Mouse (Mus musculus) stomach, embryonic 14.5 days (tissue): ENCODE data around the gene Defb18. TPM values are rescaled to one million over a fixed set of nuclear protein-coding genes. Genes with fewer than 3 reads are reported as not detected.
"Not testable (repeated sequence)": the region's sequence is repeated elsewhere in the genome, so short reads cannot be mapped to it uniquely, and the experiment has no call there.

Source experiments
- ATAC-seq: fragments of 200-750 bp; cut with Nextera tagmentation; 2 replicates; pipeline ENCODE4 v1.8.0; 2017; ENCODE audit warnings: low read depth, moderate TSS enrichment; ENCODE audit not compliant: insufficient number of reproducible peaks, insufficient read depth, low FRiP score
- H3K27ac ChIP-seq: fragments of 300-500 bp; sonication (generic); 2 replicates; pipeline ENCODE4 v1.5.1; 2014; ENCODE audit warnings: mild to moderate bottlenecking, low read length, moderate library complexity, mixed read lengths
- H3K27me3 ChIP-seq: fragments of 300-500 bp; sonication (generic); 2 replicates; pipeline ENCODE4 v1.6.1; 2014; ENCODE audit warnings: low read length, control low read depth, mixed read lengths; ENCODE audit not compliant: control insufficient read depth, insufficient read depth
- H3K36me3 ChIP-seq: fragments of 300-500 bp; sonication (generic); 2 replicates; pipeline ENCODE4 v1.6.1; 2014; ENCODE audit warnings: mild to moderate bottlenecking, control low read depth, low read length, moderate library complexity, mixed read lengths; ENCODE audit not compliant: control insufficient read depth, insufficient read depth
- H3K4me1 ChIP-seq: fragments of 300-500 bp; sonication (generic); 2 replicates; pipeline ENCODE4 v1.6.1; 2014; ENCODE audit warnings: low read length, control low read depth, mixed read lengths; ENCODE audit not compliant: control insufficient read depth, insufficient read depth
- H3K4me2 ChIP-seq: fragments of 300-500 bp; sonication (generic); replicated peaks from 2 replicates; pipeline ENCODE4 v1.6.1; 2014; ENCODE audit warnings: low read depth, low read length, control low read depth
- H3K4me3 ChIP-seq: fragments of 300-500 bp; sonication (generic); 2 replicates; pipeline ENCODE4 v1.5.1; 2014; ENCODE audit warnings: low read depth, low read length, control low read depth
- H3K9ac ChIP-seq: fragments of 300-500 bp; sonication (generic); replicated peaks from 2 replicates; pipeline ENCODE4 v1.6.1; 2014; ENCODE audit warnings: low read depth, mild to moderate bottlenecking, control low read depth, low read length, moderate library complexity, mixed read lengths
- H3K9me3 ChIP-seq: fragments of 300-500 bp; sonication (generic); 2 replicates; pipeline ENCODE4 v1.6.1; 2016; ENCODE audit warnings: low read depth, low read length, control low read depth; ENCODE audit not compliant: control insufficient read depth
- WGBS: fragments of 180-500 bp; shearing (Covaris S2); extraction: QIAGEN DNeasy Blood & Tissue Kit; methylation state at CpG from one replicate; pipeline ENCODE4 v1.1.7; 2014; 5-methylcytosine and 5-hydroxymethylcytosine counted together
- polyA plus RNA-seq: library from polyadenylated mRNA; unstranded; fragments of >200 nt; fragmentation: Nextera tagmentation; extraction: Ambion mirVana; gene quantifications from 2 replicates; pipeline ENCODE4 v1.2.1, GENCODE M21; 2014

Defb18 gene
- not detected in 2 replicates for polyA plus RNA-seq

DNA sequence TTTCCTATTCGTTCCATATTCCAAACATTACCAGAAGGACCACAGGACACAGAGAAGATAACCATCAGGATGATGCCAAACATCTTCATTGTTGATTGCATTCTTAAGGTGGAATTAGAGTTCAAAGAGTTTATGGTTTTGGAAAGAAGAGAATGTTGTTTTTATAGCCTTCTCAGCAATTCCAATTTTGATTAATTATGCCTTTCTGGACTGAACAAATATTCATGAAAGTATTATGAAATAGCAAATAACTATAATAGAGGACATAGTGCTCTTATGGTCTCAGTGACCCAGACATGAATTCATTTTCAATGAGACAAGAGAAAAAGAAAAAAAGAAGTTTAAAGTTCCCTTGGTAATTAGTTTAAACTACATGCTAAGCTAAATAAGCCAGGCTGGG is at the start of gene Defb18:
Defb18 (minus strand) TSS at position 101 of the 400 bp plus-strand sequence.
- Histone ChIP-seq H3K4me3 (no peak within 1 kb of the TSS), H3K27ac (no peak within 1 kb of the TSS), H3K9me3 (no peaks in the 10 kb centered on the region), H3K36me3 (no peaks in the 10 kb centered on the region), H3K27me3 (no peaks in the 10 kb centered on the region), H3K9ac (no peak within 1 kb of the TSS), H3K4me2 (no peak within 1 kb of the TSS), H3K4me1 (no peaks in the 10 kb centered on the region)
- no peak for ATAC-seq
- WGBS: 71% methylated on average over 1 of the region's 1 CpGs

DNA sequence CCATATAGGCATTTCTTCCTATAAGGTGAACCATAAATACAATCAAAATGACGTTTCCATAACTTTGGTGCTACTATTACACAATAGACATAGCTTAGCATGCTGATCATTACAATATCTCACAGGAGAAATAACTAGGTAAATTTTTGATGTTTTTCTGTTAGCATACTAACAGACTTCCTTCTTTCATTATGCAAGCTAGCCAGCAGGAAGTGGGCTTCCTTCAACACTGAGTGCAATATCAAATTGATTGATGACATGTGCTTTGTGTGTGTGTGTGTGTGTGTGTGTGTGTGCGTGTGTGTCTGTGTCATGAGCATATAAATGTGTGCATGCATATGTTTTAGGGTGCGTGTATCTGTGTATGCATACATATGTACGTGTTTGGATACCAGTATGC is 33.9 kb upstream of the Defb18 start:
- Histone ChIP-seq H3K4me1 (no peaks in the 10 kb centered on the region), H3K36me3 (no peaks in the 10 kb centered on the region), H3K4me2 (no peak overlapping the region), H3K27me3 (no peaks in the 10 kb centered on the region), H3K9me3 (no peaks in the 10 kb centered on the region), H3K4me3 (no peak overlapping the region), H3K9ac (no peak overlapping the region), H3K27ac (no peak overlapping the region)
- no peak for ATAC-seq
- 80% methylated on average over 4 of the region's 4 CpGs for WGBS

DNA sequence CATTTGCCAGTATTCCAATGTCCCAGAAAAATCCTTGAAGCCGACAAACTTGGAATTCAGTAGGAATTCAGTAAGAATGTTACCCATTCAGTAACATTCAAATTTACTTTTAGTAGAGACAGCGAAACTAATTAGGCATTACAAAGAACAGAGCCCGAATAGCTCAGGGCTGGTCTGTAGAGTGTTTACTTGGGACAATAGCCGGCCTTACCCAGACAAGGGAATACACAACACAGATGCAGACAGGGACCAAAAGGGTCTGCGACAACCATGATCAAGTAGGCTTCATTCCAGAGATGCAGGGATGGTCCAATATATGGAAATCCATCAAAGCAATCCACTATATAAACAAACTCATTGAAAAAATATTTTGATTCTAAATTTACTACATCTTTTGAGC is 31.6 kb upstream of the Defb18 start:
- no peaks in the 10 kb centered on the region for H3K9me3 ChIP-seq
- no peak overlapping the region for H3K27ac ChIP-seq
- H3K4me3 ChIP-seq: no peak overlapping the region
- no peak overlapping the region for H3K9ac ChIP-seq
- H3K4me1 ChIP-seq: no peaks in the 10 kb centered on the region
- WGBS: 77% methylated on average over 5 of the region's 5 CpGs
- no peaks in the 10 kb centered on the region for H3K36me3 ChIP-seq
- H3K27me3 ChIP-seq: no peaks in the 10 kb centered on the region
- no peak overlapping the region for H3K4me2 ChIP-seq
- ATAC-seq: no peak

DNA sequence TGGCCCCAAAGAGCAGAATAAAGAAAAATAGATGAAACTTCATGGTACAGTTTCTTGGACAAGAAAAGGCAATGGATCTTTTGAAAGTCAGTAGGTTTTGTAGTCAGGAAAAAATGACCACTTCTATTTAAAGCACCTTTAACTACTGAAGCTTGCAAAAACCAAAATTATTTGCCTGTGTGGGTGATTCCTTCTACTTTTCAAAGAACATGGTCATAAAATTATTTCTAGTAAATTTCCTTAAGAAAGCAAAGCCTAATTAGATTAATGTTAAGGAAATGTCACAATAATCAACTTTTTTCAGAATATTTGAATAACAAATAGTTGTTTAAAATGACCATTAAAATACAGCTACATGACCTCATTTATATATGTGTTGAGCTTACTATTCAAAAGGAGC is 27.8 kb upstream of the Defb18 start, which contains the start of gene Defb41:
Defb41 (minus strand) TSS at position 101 of the 400 bp plus-strand sequence.
- Histone ChIP-seq H3K4me3 (no peak within 1 kb of the TSS), H3K36me3 (no peaks in the 10 kb centered on the region)
- no peak for ATAC-seq

DNA sequence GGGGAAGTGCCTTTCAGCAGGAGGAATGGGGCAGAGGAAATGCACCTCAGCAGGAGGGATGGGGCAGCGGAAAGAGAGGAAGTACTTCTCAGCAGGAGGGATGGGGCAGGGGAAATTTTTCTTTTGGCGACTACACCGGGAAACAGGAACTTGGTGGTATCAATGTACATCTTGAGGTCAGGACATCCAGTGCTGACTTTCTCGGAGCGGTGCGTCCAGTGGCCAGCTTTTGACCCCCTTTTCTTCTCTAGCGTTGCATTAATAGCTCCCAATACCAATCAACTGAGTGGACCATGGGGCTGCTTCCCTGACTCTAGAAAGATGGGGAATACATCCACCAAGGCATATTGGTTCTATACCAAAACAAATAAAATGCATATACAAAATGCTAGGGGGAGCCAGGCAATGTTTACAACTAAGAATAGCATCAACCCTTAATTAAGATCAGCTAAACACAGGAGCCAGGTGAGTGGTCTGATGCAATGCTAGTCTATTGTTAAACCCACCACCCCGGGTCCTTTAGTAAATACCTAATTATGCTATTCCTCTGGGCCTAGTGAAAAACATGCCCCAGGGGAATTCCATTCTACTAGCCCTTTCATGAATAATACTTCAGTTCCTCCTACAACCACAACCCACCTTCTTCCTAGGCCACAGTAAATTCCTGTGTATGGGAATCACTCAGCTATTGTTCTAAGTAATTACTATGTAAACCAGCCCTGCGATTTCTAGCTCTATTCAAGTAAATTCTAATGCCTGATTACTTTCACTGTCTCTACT is 8.7 kb upstream of the Defb18 start:
- not testable (repeated sequence) for H3K4me1 ChIP-seq, H3K9ac ChIP-seq, H3K27ac ChIP-seq, H3K27me3 ChIP-seq, ATAC-seq, H3K4me2 ChIP-seq, H3K36me3 ChIP-seq, H3K9me3 ChIP-seq, H3K4me3 ChIP-seq
- WGBS: 94% methylated on average over 9 of the region's 9 CpGs

More for the DNA sequence above, 27.8 kb upstream of the Defb18 start, which contains the start of gene Defb41:
- Histone ChIP-seq H3K4me1 (no peaks in the 10 kb centered on the region), H3K27me3 (no peaks in the 10 kb centered on the region), H3K27ac (no peak within 1 kb of the TSS), H3K9ac (no peak within 1 kb of the TSS), H3K4me2 (no peak within 1 kb of the TSS), H3K9me3 (no peaks in the 10 kb centered on the region)

DNA sequence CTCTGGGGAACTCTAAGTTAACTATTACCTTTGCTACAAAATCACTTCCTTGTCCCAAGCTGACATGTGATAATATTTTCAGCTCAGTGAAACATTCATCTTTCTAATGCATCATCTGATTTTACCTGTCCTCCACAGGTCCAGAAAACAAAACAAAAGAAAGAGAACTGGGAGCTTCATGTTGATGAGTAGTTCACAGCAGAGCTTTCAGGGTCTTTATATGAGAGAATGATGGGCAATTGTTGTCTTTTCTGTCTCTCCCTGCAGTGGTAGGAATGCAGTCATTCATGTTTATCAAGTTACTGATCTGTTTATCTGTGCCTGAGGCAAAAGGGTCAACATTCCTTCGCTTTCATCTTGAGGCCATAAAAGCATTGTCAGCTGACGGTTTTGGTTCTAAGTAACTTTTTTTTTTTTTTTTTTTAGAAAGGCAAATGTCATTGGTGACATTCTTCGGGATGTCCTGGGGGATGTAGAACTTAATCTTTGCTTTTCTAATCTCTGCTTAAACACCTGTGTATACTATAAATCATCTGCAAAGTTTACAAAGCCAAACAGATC is 13.8 kb downstream of the Defb18 start:
- Histone ChIP-seq H3K27me3 (no peaks in the 10 kb centered on the region), H3K4me2 (no peak overlapping the region), H3K36me3 (no peaks in the 10 kb centered on the region), H3K9ac (no peak overlapping the region), H3K27ac (no peak overlapping the region), H3K9me3 (no peaks in the 10 kb centered on the region), H3K4me3 (no peak overlapping the region), H3K4me1 (no peaks in the 10 kb centered on the region)
- 7% methylated on average over 3 of the region's 3 CpGs for WGBS
- ATAC-seq: no peak

DNA sequence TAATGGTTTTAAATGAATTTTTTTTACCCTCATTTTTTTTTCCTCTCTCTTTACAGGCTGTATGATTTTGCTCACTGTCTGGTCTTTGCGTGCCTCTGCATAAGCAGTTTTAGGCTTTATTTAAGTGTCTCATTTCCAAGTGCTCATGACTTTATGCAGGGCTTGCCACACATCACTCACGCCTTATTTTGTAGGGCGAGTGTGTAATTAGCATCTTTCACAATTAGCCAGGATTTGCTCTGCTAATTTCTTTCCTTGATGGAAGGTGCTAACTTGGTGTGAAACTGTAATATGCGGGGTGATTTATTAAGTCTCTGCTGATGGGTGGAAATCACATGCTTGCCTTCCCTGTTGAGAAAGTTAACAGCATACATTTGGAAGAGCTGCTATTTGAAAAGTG is 45.5 kb downstream of the Defb18 start:
- Histone ChIP-seq H3K4me2 (no peak overlapping the region), H3K9me3 (no peaks in the 10 kb centered on the region), H3K4me1 (no peaks in the 10 kb centered on the region), H3K36me3 (no peaks in the 10 kb centered on the region), H3K27me3 (no peaks in the 10 kb centered on the region), H3K4me3 (no peak overlapping the region), H3K9ac (no peak overlapping the region), H3K27ac (no peak overlapping the region)
- WGBS: 40% methylated on average over 4 of the region's 4 CpGs
- no peak for ATAC-seq

DNA sequence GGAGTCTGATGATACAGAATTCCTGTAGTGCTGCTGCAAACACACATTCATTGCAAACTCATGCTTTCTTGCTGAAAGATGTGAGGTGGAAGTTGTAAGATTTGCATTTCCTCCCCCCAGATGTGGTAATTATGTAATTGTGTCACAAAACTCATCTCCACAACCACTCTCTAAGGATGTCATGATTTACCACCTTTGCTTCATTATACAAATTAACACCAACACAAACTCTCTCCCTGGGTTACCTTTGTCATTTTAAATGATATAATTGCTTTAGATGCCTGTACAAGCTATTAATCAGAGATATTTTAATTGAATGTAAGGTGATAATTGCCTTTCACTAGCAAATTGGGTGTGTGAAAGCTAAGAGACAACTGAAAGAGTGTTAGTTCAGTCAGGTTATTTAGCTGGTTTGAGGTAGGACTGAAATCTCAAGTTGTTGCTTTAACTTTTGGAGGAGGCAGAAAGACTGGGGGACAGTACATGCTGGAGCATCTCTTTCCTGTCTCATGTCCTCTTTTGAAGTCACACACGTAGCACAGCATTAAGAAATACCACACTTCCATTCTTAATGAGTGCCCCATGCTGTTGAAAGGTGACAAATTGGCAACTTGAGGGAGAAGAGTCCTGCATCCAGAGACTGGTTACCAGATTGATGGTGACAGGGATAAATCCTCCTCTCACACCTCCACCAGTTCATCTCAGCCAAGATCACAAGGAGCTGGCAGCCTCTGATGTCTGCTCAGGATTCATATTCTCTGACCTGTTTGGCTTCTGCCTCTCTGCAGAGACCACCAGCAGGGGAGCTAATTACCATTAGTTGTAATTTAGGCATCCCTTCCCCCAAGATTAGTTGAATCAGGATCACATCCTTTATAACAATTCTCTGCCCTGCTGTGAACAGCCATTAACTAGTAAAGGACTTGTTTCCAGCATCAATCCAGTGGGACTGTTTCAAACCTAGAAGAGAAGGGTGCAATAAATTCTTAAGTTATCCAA is 46.2 kb downstream of the Defb18 start:
- Histone ChIP-seq H3K9ac (no peak overlapping the region), H3K4me3 (no peak overlapping the region), H3K4me2 (no peak overlapping the region), H3K27ac (no peak overlapping the region), H3K4me1 (no peaks in the 10 kb centered on the region), H3K36me3 (no peaks in the 10 kb centered on the region), H3K27me3 (no peaks in the 10 kb centered on the region), H3K9me3 (no peaks in the 10 kb centered on the region)
- 13% methylated on average over 1 of the region's 1 CpGs for WGBS
- no peak for ATAC-seq
